Mouse (Mus musculus): ENCODE data around the gene Hist2h2aa1.
"Not testable (repeated sequence)": the region's sequence is repeated elsewhere in the genome, so short reads cannot be mapped to it uniquely, and the experiment has no call there.

Gene Hist2h2aa1

GRCm38 (mm10) chr3:96248141-96249033 is 3.1 kb downstream of the Hist2h2aa1 start:
- in situ Hi-C loops (cut with MboI, MseI) = loop anchor here in 1 of 2 experiments (25.0 kb wide), 1 partner anchor 1136 kb away; the partner anchor contains the start of genes Pip5k1a, Tmod4 and Vps72

GRCm38 (mm10) chr3:96249034-96249345 is 3.7 kb downstream of the Hist2h2aa1 start:
- in situ Hi-C loops (cut with MboI, MseI) = loop anchor here in 1 of 2 experiments (25.0 kb wide), 1 partner anchor 1137 kb away; the partner anchor contains the start of genes Pip5k1a, Tmod4 and Vps72

- in situ Hi-C loops (cut with MboI, MseI) = no loop called here
Measured at GRCm38 (mm10) chr3:96250890-96251289, 5.6 kb downstream of the Hist2h2aa1 start.

GRCm38 (mm10) chr3:96251787-96252186 is 6.5 kb downstream of the Hist2h2aa1 start:
- in situ Hi-C loops (cut with MboI, MseI) = no loop called here

DNA sequence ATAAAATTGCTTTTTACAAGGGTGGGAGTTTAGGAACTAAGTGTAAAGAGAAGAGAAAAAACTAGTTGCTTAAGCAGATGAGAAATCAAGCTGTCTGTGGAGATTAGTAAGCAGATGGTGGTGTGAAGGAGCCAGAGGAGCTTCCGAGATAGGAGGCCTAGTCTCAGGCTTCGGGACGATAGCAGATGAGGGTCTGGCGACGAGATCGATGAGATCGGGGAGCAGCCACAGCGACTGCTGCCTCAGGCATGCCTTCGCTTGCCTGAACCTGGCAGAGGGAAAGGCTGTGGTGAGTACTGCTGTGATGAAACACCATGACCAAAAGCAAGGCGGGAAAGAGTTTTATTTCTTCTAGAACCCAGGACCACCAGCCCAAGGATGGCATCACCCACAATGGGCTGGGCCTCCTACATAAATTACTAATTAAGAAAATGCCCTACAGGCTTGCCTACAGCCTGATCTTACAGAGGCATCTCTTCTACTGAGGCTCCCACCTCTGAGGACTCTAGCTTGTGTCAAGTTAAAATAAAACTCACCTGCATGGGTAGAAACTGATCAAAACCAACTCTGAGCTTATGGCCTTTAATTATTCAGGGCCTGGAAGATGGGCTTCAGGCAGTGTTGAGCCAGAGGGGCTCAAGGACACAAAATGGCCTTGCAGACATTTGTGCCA is 9.5 kb downstream of the Hist2h2aa1 start:
- in situ Hi-C loops (cut with MboI, MseI) = no loop called here

GRCm38 (mm10) chr3:96255926-96256593 is 10.8 kb downstream of the Hist2h2aa1 start:
- in situ Hi-C loops (cut with MboI, MseI) = no loop called here

- in situ Hi-C loops (cut with MboI, MseI) = no loop called here
Measured at GRCm38 (mm10) chr3:96257190-96257589, 11.9 kb downstream of the Hist2h2aa1 start.

DNA sequence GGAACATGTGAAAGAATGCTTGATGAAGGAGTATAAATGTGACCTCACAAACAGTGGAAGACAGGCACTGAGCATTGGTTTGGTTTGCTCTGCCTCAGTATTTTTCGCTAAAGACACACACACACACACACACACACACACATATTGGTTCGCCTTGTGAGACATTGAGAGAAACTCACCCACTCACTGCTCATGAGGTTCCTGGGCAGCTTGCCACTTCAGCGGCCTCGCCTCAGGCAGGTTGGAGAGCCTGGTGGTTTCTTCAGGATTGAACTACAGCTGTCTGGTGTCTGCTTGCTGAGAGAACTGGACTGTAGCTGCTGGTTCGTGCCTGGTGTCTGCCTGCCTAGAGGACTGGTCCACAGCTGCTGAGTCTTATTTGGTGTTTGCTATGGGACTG is 14.9 kb downstream of the Hist2h2aa1 start:
- in situ Hi-C loops (cut with MboI, MseI) = no loop called here

GRCm38 (mm10) chr3:96261623-96262022 is 16.3 kb downstream of the Hist2h2aa1 start:
- in situ Hi-C loops (cut with MboI, MseI) = no loop called here

- in situ Hi-C loops (cut with MboI, MseI) = no loop called here
Measured at GRCm38 (mm10) chr3:96262216-96262875, 17.0 kb downstream of the Hist2h2aa1 start.

GRCm38 (mm10) chr3:96262979-96263550 is 17.8 kb downstream of the Hist2h2aa1 start, which contains the start of gene Hist2h4:
Hist2h4 (minus strand) TSS chr3:96263311.
- in situ Hi-C loops (cut with MboI, MseI) = no loop called here

GRCm38 (mm10) chr3:96263558-96264403 is 18.5 kb downstream of the Hist2h2aa1 start:
- in situ Hi-C loops (cut with MboI, MseI) = no loop called here

DNA sequence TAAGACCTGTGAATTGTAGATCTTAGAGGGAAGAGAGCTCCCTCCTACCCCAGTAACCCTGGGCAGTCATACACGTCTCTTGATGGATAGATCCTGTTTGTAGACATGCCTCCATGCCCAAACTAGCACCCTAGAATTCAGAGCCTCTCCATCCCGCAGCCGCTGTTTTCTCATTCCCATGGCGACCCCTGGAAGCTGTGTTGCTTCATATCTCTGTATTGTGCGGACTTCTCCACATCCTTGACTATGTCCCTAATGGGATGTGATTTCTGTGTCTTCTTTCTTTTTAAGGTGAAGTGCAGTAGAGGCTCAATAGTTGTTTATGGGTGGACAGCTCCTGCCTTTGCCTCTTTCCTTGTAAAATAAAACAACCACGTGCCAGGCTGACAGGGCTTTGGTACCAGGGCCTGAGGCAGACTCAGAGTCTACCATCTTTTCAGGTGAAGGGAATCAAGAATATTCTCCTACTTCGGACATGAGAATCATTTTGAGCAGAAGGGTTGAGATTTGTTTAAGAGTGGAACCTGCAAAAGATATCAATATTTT is 19.2 kb downstream of the Hist2h2aa1 start:
- in situ Hi-C loops (cut with MboI, MseI) = no loop called here

DNA sequence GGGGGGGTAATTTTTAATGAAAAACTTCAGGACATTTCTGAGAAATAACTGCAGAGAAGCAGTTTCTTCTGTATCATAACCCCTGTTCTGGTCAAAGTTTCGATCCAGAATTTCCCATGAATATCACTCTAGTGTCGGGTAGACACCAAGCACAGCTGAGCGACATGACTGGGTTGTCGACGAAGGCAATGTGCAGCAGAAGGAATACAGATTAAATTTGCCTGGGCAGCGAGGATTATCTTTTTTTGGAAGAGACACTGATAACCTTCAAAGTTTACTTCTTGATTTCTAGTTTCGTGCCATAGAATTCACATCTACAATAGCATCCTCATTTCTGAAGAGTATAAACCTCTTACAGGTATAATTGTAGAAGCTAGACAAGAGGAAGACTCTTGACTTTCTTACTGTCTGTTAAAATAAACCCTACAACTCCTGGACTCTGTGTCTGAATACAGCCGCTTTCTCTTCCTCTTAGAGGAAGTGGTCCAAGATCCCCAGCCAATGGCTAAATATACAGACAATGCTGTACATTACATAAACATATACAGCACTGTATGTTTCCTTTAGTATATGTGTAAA is 20.9 kb downstream of the Hist2h2aa1 start:
- in situ Hi-C loops (cut with MboI, MseI) = no loop called here

DNA sequence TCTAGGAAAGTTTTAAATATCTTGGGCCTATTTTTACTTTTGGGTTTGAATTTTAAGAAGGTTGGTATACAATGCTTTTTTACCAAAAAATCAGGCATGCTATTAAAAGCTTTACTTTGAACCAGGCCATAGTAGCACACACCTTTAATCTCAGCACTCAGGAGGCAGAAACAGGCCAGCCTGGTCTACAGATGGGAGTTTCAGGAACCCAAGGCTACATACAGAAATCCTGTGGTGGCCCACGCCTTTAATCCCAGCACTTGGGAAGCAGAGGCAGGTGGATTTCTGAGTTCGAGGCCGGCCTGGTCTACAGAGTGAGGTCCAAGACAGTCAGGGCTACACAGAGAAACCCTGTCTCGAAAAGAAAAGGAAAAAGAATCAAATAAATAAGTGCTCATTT is 22.2 kb downstream of the Hist2h2aa1 start:
- in situ Hi-C loops (cut with MboI, MseI) = no loop called here

GRCm38 (mm10) chr3:96268051-96268775 is 22.9 kb downstream of the Hist2h2aa1 start, which contains the start of gene Hist2h3b:
Hist2h3b (plus strand) TSS chr3:96268654.
- in situ Hi-C loops (cut with MboI, MseI) = no loop called here

GRCm38 (mm10) chr3:96268776-96269378 is 23.6 kb downstream of the Hist2h2aa1 start:
- in situ Hi-C loops (cut with MboI, MseI) = not testable (repeated sequence)
